Mouse (Mus musculus) monocyte, adult 5-6 weeks (primary cell): Measurements from ENCODE around the gene Irf7. TPM values are rescaled to one million over a fixed set of nuclear protein-coding genes. Genes with fewer than 3 reads are reported as not detected.

ENCODE experiments used
- ATAC-seq: fragments of 153-309, 156-312 bp; replicated peaks from 2 replicates; pipeline ENCODE4 v1.8.0; 2017; ENCODE audit warnings: mild to moderate bottlenecking; ENCODE audit not compliant: low TSS enrichment, insufficient number of reproducible peaks, severe bottlenecking, poor library complexity, low FRiP score
- total RNA-seq: library from RNA; stranded (forward); fragments of 200-1000, 200-491, 200-594 nt; gene quantifications from 3 replicates; pipeline ENCODE4 v1.2.3, GENCODE M21; 2017

Irf7 gene
- total RNA-seq, 1 experiment from 2014 or later: 76.2 TPM

- ATAC-seq: no peak
These were observed 38.5 kb downstream of the Irf7 start for GRCm38 (mm10) chr7:141227796-141228195.

DNA sequence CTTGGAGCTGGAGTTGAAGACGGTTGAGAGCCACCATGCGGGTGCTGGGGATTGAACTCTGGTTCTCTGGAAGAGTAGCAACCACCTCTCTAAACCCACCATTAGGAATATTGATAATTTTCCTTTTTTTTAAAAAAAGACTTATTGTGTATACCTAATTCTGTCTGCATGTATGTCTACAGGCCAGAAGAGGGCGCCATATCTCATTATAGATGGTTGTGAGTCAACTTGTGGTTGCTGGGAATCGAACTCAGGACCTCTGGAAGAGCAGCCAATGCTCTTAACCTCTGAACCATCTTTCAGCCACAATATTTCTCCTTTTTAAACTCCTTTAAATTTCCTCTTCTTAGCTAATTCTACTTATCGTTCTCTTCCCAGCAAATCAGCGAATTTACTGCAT is 39.7 kb downstream of the Irf7 start:
- ATAC-seq: no peak

DNA sequence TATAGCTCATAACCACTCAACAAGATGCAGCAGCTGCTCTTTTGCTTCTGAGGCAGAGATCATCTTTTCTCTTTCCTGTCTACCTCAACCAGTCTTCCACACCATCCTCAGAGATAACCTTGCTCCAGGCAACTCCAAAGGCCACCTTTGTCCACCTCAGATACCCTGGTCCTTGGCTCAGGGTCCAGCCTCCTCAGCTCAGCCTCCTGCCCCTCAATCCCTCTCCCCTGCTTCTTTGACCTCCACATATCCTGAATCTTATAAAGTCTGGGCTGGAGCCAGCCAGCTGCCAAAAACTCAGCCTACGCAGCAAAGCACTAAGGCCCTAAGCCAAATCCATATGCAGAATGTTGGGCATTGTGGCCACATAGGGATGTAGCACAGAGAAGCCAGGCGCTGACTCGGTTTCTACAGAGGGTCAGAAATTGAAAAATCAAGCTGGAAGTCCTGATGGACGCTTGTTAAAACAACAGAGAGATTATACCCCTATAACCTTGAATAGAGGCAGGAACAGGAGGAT is 43.5 kb downstream of the Irf7 start:
- ATAC-seq: no peak

DNA sequence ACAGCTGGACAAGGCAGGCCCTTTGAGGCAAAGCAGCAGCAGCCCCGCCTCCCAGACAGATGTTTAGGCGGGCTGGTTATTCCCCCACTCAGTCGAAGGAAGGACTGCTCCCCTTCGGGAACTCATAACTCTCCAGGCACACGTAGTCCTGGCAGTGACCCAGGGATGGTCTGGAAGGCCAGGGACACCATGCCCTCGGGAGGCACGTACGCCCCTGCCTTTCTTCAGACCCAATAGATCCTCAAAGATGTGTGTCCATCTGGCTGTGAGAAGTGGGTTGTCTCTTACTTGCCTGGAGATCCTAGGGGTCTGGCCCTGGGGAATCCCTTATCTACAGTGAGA is 44.2 kb downstream of the Irf7 start:
- ATAC-seq: no peak

GRCm38 (mm10) chr7:141221249-141222125 is 44.8 kb downstream of the Irf7 start:
- peak; percentile 68 for ATAC-seq

- ATAC-seq: no peak
These were observed 45.9 kb downstream of the Irf7 start for GRCm38 (mm10) chr7:141220377-141220776.

GRCm38 (mm10) chr7:141219558-141220099 is 46.7 kb downstream of the Irf7 start:
- ATAC-seq: no peak

DNA sequence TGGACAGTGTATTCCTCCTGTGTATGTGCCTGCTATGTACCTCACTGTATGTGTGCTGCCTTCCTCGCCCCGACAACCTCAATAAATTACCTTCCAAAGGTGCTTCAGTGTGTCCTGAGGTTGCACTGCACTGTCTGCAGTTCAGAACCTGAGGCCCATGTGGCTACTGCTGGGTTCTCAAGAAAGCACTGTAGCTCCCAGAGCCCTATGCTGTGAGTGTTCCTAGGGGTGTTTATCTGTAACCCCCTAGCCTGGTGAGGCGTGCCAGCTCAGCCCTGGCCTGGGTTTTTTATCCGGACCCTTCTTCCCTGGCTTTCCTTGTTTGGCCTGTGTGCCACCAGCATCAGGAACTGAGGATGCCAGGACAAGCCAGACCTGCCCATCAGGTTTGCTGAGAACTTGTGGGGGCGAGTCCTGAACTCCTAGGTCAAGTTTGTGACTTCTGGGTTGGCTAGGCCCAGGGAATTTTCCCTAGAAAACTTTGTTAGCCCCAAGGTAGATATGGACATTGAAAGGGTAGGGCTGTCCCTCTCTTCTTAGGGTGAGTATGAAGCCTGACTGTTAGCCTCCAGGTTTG is 47.6 kb downstream of the Irf7 start:
- ATAC-seq: no peak

DNA sequence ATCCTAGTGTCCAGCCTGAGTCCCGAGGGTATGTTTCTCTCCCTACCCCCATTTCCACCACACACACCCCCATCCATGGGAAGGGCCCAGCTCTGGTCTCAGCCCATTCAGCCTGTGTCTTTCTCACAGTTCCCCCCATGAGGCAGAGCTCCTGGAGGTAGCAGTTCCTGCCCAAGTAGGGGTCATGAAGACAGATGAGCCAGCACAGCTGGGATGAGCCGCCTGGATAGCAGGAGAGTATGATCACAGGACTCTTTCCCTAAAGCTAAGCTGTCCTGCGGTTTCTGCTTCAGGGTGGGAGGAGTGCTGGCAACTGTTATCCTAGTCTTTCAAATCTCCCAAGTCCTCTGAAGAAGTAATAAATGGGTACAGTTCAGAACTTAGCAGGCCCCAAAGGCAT is 48.1 kb downstream of the Irf7 start:
- no peak for ATAC-seq

- no peak for ATAC-seq
These were observed 48.8 kb downstream of the Irf7 start for GRCm38 (mm10) chr7:141217343-141218013.

DNA sequence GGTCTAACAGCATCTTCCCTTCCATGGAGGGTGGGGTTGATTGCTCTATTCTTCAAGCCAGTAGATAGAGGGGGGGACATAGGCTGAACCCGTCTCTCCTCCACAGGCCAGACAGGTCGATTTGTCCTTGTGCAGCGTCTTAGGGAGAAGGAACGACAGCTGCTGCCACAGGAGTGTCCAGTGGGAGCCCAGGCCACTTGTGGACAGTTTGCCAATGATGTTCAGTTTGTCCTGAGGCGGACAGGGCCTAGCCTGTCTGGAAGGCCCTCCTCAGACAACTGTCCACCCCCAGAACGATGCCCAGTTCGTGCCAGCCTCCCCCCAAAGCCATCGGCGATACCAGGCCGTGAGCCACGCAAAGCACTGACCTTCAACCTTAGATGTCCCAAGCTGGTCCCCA is 49.4 kb downstream of the Irf7 start:
- ATAC-seq: no peak

GRCm38 (mm10) chr7:141215880-141216733 is 50.2 kb downstream of the Irf7 start:
- no peak for ATAC-seq

DNA sequence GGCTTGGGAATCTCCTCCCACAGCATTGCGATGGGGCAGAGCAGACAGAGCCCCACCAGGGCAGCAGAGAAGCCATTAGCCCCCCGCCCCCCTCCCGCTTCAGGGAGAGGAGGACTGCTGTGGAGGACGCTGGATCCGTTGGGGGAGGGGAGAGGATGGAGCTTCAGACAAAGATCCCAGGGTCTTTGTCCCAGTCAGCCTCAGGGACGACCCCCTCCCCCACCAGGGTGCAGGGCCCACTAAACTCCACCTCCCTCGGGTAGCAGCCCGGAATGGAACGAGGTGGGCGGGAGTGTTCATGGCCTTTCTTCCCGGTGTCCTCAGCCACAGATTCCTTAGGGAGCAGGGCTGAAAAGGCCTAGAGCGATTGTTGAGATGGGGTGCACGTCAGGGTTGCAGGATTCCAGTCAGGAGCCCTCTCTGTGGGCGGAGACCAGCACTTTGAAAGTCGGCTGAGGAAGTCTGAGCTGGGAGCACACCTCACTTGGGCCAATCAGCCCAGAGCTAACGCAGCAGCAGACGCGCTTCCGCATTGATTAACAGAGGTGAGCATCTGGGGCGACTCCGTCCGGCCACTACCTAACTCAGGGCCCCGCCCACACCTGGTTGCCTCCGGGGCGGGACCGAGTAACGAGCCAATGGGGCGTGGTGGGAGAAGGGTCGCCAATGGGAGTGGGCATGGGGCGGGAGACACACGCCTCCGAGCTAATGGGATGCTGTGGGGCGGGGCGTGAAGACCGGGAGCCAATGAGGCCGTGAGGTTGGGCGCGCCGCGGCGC is 51.0 kb downstream of the Irf7 start, which contains the start of gene Rassf7:
Gene Rassf7 (plus strand): TSS at position 760 of the 779 bp plus-strand sequence.
- ATAC-seq: peak; percentile 88

GRCm38 (mm10) chr7:141214310-141214709 is 52.0 kb downstream of the Irf7 start:
- no peak for ATAC-seq

GRCm38 (mm10) chr7:141213605-141214235 is 52.6 kb downstream of the Irf7 start, which contains the start of gene Lmntd2:
Gene Lmntd2 (minus strand): TSS chr7:141214080.
- no peak for ATAC-seq

GRCm38 (mm10) chr7:141213133-141213532 is 53.1 kb downstream of the Irf7 start:
- ATAC-seq: no peak
